Mouse (Mus musculus) heart, postnatal 14 days (tissue): ENCODE data around the gene Prdm16. TPM values are rescaled to one million over a fixed set of nuclear protein-coding genes. Genes with fewer than 3 reads are reported as not detected.

Source experiments
- DNase-seq, 2 experiments: peaks; one replicate each; pipeline ENCODE4 v3.0.0; 2021 to 2022
- intact Hi-C: fragments of 180-260 bp; cut with DNase I; formaldehyde crosslinking; loops from one replicate; pipeline ENCODE4 v1.15.1; 2025
- total RNA-seq, 2 experiments: library from RNA; stranded (reverse); gene quantifications; 2 replicates each; pipeline ENCODE4 v1.2.3; 2021

The Prdm16 gene
- total RNA-seq, 2 experiments from 2014 or later, result 15.7 to 18.0 TPM

DNA sequence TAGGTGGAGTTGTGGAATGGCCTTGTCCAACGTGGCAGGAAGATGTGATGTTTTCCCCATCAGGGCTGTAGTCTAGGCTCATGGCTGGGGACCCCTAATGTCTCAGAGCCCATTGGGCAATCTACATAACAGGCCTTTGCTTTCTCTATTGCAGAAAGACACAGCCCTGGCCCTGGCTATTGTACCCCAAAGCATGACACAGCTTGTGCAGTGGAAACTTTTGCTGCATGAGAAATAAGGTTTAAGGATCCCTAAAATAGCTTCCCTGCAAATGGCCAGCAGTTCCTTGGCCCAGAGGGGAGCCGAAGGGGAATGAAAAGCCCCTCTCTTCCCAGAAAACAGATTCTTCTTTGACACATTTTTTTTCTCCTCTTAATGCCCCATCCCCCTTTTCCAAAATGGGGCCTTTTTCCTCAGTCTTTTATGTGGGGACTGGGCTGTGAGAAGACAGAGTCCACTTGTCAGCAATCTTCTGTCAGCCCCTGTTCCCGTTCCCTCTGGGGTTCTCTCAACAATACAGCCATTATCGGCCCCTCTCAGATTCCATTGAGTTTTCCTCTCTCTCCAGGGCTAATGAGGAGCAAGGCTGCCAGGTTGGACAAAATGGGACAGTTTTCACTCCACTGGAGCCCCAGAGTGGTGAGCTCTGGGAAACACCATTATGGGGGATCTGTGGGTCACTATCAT is 323.6 kb downstream of the Prdm16 start:
- intact Hi-C loops, result no loop called here
- DNase-seq, result no peak

DNA sequence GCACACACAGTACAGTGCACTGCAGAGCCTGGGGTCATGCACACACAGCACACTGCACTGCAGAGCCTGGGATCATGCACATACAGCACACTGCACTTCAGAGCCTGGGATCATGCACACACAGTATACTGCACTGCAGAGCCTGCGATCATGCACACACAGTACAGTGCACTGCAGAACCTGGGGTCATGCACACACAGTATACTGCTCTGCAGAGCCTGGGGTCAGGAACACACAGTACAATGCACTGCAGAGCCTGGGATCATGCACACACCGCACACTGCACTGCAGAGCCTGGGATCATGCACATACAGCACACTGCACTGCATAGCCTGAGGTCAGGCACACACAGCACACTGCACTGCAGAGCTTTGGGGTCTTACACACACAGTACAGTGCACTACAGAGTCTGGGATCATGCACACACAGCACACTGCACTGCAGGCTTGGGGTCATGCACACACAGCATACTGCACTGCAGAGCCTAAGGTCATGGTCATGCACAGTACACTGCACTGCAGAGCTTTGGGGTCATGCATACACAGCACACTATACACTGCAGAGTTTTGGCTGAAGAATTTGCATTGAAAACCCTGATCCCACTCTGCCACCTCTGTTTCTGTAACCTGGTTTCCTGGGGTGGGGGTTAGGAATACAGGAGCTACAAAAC is 324.4 kb downstream of the Prdm16 start:
- intact Hi-C loops, result no loop called here
- DNase-seq, result no peak

DNA sequence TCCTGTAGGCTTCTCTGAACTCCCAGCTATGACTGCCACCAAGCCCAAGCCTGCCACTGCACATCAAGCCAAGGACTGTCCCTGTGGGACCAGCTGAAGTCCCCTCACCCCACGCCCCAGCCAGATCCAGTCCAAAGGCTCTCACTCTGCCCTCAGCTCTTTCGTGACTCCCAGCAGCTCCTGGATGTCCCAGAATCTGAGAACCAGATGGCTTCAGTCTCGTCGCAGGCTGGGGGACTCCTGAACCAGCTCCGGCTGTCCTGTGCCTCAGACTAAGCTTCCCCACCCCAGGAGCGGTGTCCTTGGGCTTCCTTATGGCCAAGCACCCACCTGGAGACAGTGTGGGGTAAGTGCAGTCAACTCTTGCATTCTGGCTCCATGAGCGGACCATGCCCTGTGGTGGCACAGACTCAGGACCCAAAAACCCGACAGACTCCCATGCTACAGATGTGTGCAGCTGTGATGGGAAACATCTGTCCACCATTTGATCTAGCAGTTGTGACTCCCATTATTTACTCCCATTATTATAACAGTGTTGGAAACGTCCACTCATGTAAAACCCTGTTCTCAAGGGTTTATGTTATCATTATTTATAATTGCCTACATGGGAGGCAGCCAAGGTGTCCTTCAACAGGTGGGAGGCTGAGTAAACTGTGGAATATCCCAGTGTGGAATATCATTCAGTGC is 326.0 kb downstream of the Prdm16 start:
- intact Hi-C loops, result no loop called here
- no peak for DNase-seq

DNA sequence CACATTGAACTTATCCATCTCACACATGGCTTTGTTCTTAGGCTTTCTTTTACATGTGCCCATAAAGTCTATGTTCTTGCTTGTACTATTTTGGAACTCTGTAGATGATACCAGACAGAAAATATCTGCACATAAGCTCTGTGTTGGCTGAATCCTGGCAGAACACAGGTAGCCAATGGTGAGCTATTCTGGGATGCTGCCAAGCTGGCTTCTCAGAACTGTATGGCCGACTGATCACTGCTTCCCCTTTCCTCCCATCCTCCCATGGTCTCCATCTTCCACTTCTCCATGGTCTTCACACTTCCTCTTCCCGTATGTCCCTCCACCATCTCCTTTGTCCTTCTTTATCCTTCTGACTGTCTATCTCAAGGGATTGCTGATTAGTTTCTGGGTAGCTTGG is 327.5 kb downstream of the Prdm16 start:
- intact Hi-C loops, result no loop called here

DNA sequence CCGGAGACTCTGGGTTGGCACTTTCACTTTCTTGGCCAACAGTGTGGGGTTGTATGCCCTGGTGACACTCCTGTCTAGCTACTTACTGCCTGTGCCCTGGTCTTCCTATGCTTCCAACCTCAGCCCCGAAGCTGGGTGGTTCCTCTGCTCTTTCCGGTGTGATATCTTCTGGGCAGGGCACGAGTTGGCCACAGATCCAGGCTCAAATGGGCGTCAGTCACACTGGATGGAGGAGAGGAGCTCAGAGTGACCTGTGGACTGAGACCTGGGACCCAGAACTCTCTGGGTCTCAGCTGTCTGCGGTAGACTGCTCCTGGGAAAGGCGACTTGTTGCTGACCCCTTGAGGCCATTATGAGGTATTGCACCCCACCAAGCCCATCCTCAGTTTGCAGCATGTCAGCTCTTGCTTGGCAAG is 335.2 kb downstream of the Prdm16 start, which contains the start of gene Arhgef16:
Gene Arhgef16 (minus strand): TSS at position 211 of the 416 bp plus-strand sequence.
- intact Hi-C loops, result loop anchor here (2.0 kb wide), 2 partner anchors 139 to 237 kb away; no protein-coding TSS in a partner anchor
- DNase-seq, result peak; percentile 40 to 59

More for the DNA sequence above, 327.5 kb downstream of the Prdm16 start:
- no peak for DNase-seq

DNA sequence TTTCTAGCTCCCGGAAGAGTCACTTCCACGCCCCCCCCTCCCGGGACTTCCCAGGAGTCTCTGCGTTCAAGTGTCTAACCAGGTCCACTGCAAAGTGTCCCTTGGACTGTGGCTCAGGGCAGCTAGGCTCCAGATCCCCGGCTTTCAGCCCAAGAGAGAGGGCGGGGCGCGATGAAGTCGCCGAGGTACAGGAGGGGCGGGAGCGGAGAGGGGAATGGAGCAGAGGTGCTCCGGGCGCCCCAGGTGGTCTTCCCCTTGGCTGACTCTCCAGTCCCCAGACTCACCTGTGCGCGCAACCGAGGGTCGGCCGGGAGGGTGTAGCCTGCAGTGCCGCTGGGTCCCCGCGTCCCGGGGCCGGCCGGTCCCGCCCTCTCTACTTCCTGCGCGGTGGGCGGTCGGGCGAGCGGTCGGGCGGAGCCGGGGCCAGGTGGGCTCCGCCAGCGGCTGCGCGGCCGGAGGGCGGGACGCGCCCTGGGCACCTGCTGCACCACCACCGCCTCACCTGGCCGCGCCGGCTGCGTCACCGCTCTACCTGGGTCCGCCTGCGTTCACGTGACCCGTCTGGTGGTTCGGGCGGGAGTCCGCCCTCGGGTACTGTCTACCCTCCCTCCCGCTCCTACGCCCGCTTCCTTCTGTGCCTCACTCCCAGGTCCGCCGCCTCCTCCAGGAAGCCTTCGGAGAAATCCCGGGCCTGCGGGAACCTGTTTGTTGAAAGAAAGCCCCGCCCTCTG is 337.0 kb downstream of the Prdm16 start:
- DNase-seq, result no peak
- intact Hi-C loops, result loop anchor here (2.0 kb wide), 2 partner anchors 137 to 235 kb away; no protein-coding TSS in a partner anchor

DNA sequence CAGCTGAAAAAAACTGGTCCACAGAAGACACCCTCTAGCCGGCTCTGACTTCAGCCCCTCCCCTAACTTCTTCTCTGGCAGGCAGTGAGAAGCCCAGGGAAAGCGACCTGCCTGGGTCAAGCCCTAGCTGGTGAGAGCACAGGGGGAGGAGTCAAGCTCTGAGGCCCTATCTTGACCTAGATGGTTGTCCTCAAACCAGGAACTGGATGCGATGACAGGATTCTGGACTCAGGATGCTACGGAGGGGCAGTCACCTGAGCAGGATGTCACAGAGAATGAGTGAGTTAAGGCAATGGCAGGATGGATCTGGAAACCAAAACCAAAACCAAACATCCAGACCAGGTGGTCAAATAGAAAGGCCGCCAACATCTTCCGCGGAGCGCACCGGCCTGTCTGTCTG is 338.9 kb downstream of the Prdm16 start:
- no peak for DNase-seq
- intact Hi-C loops, result no loop called here

DNA sequence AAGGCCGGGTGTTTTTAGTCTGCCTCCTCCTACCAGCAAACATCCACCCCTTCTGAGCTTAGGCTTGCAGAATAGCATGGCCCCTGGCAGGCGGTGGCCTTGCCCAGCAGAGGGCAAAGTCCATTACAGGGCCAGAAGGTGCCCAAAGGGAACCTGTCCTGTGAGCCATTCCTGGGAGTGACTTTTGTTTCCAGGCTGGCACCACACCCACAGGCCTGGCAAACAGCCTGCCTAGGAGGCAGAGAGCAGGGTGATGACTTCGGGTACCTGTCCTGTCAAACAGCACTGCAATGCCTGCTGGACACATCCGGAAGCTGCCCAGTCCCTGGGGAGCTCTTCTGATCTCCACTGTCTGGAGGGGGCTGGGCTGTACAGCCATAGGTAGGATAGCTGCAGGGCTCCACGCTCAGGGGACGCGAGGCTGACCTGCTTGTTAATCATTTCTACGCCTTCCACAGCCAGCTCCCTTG is 342.4 kb downstream of the Prdm16 start:
- DNase-seq, result no peak
- intact Hi-C loops, result no loop called here

DNA sequence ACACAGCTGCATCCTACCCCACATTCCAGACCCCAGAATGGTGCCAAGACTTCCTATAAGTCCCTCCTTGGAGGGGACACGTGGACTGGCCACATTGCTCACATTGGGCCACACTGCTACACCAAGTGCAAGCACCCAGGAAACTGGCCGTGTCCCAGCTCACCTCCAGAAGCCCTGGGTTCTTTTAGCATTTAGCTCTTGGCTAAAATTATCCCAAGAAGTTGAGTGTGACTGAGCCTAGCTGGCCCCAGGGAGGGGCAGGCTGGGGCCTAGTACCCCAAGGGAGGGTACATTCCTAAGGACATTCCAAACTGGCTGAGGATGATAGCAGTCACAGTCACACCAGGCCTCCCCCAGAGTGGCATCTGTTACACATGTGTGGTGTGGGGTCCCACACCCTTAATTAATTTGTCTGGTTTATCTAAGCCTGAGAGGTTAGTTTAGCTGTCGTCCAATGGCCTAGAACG is 342.9 kb downstream of the Prdm16 start:
- DNase-seq, result no peak
- intact Hi-C loops, result no loop called here

DNA sequence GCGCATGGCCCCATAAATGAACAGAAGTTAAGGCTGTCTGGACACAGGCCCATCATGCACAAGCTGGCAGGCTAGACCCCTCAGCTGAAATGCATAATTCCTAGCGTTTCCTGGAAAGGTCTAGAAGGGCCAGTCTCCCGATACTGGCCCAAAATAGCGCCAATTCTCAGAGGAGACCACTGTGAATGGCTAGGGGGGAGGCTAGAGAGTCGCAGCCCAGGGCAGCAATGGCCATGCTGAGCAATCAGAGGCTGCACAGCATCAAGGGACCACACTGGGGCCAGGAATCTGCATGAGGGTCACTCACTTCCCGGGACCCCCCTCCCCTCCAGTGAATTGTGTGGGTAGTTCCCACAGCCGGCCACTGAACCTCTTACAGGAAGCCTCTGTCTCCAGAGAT is 353.0 kb downstream of the Prdm16 start:
- DNase-seq, result no peak
- intact Hi-C loops, result no loop called here

DNA sequence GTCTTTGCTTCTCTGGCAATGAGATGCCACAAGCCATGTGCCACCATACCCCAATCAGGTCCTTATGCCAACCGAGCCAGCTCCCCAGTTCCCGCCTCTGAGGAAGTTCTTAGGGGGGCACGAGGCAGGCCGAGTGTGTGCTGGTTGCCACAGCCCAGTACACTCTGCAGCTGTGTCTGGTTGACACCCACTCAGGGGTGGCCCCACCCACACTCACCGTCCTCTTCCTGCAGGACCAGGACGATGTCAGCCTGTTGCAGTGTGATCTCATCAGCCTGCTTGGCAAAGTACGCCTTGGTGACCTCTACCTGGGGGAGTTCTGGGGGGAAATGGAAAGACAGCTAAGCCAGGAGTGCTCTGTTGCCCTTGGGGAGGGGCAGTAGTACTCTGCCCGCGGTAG is 357.2 kb downstream of the Prdm16 start:
- no peak for DNase-seq
- intact Hi-C loops, result no loop called here

DNA sequence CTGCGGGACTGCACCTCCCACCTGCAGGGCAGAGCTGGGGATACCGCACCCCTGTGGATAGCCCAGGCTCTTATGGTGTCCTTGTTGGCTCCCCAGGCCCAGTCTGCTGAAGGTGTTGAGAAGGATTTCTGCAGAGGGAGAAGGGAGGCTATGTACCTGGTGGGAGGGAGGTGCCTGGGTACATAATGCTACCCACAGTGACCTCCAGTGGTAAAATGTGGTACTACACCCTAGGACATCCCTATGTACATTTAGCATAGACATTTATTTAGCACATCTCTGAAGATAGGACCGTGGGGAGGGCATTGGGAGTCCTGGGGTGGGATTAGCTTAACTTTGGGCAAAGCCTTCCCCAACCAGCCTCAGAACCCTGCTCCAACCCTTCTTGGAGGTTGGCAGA is 363.7 kb downstream of the Prdm16 start:
- intact Hi-C loops, result loop anchor here (1.0 to 5.0 kb wide), 2 partner anchors 110 to 206 kb away; no protein-coding TSS in a partner anchor
- DNase-seq, result peak; percentile 50 to 77

DNA sequence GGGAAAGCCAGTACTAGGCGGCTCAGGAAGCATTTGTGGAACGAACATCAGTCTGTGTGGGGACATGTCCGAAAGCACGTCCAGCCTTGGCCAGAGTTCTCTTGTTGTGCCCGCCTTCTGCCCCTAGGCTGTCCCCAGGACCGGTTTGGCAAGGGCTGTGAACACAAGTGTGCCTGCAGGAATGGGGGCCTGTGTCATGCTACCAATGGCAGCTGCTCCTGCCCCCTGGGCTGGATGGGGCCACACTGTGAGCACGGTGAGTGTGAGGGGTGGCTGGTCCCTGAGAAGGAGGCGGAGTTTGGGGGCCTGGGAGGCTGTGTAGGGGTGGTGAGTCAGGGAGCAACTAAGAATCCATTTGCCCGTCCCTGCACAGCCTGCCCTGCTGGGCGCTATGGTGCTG is 367.2 kb downstream of the Prdm16 start:
- intact Hi-C loops, result no loop called here
- DNase-seq, result no peak

DNA sequence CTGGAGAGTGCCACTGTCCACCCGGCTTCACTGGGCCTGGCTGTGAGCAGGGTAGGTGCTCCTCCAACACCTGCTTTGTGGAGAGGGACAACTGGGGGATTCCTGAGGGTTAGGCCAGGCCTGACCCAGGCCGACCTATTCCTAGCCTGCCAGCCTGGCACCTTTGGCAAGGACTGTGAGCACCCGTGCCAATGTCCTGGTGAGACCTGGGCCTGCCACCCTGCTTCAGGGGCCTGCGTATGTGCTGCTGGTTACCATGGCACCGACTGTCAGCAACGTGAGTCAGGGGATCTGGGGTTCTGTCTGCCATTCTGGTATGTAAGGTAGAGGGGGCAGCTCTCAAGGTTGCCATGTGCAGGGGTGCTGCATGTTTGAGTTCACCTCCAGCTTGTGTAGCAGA is 369.2 kb downstream of the Prdm16 start:
- no peak for DNase-seq
- intact Hi-C loops, result no loop called here

Other genes starting within 250 kb of the Prdm16 start
- gene Actrt2, start 31.0 kb upstream of the Prdm16 start, total RNA-seq, result not detected
- gene Ttc34, start 200.6 kb upstream of the Prdm16 start, total RNA-seq, result under 1 TPM; 0.10 to 0.17 TPM
- under 1 TPM in 1 of 2 experiments, not detected in 1; 0.20 TPM for gene Mmel1, start 232.7 kb upstream of the Prdm16 start, total RNA-seq